Mouse (Mus musculus): ENCODE data around the gene Gkap1. TPM values are rescaled to one million over a fixed set of nuclear protein-coding genes. Genes with fewer than 3 reads are reported as not detected.
A peak's percentile ranks its signal among the peaks of the same experiment; 100 is the strongest.

The Gkap1 gene
- polyA plus RNA-seq, 1 experiment from 2014 or later: 36.5 TPM

- Histone ChIP-seq H3K27ac (no peak overlapping the region), H3K36me3 (ENCODE audit: inconsistent target) (no peaks in the 10 kb centered on the region), H3K4me3 (ENCODE audit: inconsistent target) (no peak overlapping the region), H3K79me2 (ENCODE audit: inconsistent target) (no peaks in the 10 kb centered on the region)
- WGBS (ENCODE audit: missing documents): 73% methylated on average over 4 of the region's 4 CpGs
These were observed 8.0 kb upstream of the Gkap1 start for GRCm38 (mm10) chr13:58283466-58283865.

- Histone ChIP-seq H3K79me2 (ENCODE audit: inconsistent target) (no peaks in the 10 kb centered on the region), H3K27ac (no peak overlapping the region), H3K36me3 (ENCODE audit: inconsistent target) (no peaks in the 10 kb centered on the region), H3K4me3 (ENCODE audit: inconsistent target) (no peak overlapping the region)
- 72% methylated on average over 4 of the region's 4 CpGs for whole genome bisulfite sequencing (ENCODE audit: missing documents)
These were observed 6.4 kb upstream of the Gkap1 start for GRCm38 (mm10) chr13:58281936-58282335.

- Histone ChIP-seq H3K4me3 (ENCODE audit: inconsistent target) (no peak overlapping the region), H3K27ac (no peak overlapping the region)
- WGBS (ENCODE audit: missing documents): 75% methylated on average over 3 of the region's 3 CpGs
These were observed 5.0 kb upstream of the Gkap1 start for GRCm38 (mm10) chr13:58280528-58280927.

GRCm38 (mm10) chr13:58276256-58276655, 757 bp upstream of the Gkap1 start:
- 86% methylated on average over 10 of the region's 10 CpGs for WGBS (ENCODE audit: missing documents)
- Histone ChIP-seq H3K36me3 (ENCODE audit: inconsistent target) (no peaks in the 10 kb centered on the region), H3K4me3 (ENCODE audit: inconsistent target) (no peak overlapping the region), H3K27ac (no peak overlapping the region), H3K79me2 (ENCODE audit: inconsistent target) (no peaks in the 10 kb centered on the region)

More at GRCm38 (mm10) chr13:58280528-58280927, 5.0 kb upstream of the Gkap1 start:
- H3K79me2 ChIP-seq (ENCODE audit: inconsistent target): no peaks in the 10 kb centered on the region
- H3K36me3 ChIP-seq (ENCODE audit: inconsistent target): no peaks in the 10 kb centered on the region

- no peak overlapping the region for H3K27ac ChIP-seq
- H3K79me2 ChIP-seq (ENCODE audit: inconsistent target): no peaks in the 10 kb centered on the region
- H3K36me3 ChIP-seq (ENCODE audit: inconsistent target): no peaks in the 10 kb centered on the region
- H3K4me3 ChIP-seq (ENCODE audit: inconsistent target): peak overlapping the region; percentile 23; the same call in 1 of the 2 replicates
- 48% methylated on average over 9 of the region's 9 CpGs for WGBS (ENCODE audit: missing documents)
These were observed 423 bp downstream of the Gkap1 start for GRCm38 (mm10) chr13:58275076-58275475.

GRCm38 (mm10) chr13:58274259-58274991, 1.1 kb downstream of the Gkap1 start:
- Histone ChIP-seq H3K79me2 (ENCODE audit: inconsistent target) (no peaks in the 10 kb centered on the region), H3K4me3 (ENCODE audit: inconsistent target) (peak overlapping the region; percentile 23), H3K36me3 (ENCODE audit: inconsistent target) (no peaks in the 10 kb centered on the region), H3K27ac (no peak overlapping the region)
- 1% methylated on average over 75 of the region's 84 CpGs for WGBS (ENCODE audit: missing documents)

- H3K79me2 ChIP-seq (ENCODE audit: inconsistent target): no peaks in the 10 kb centered on the region
- no peak overlapping the region for H3K27ac ChIP-seq
- under 1% methylated on average over 88 of the region's 115 CpGs for WGBS (ENCODE audit: missing documents)
- peak overlapping the region; percentile 19 for H3K4me3 ChIP-seq (ENCODE audit: inconsistent target)
- H3K36me3 ChIP-seq (ENCODE audit: inconsistent target): no peaks in the 10 kb centered on the region
These were observed 1.9 kb downstream of the Gkap1 start for GRCm38 (mm10) chr13:58273411-58274258.

- 87% methylated on average over 3 of the region's 3 CpGs for WGBS (ENCODE audit: missing documents)
- H3K27ac ChIP-seq: no peak overlapping the region
- 0 out of 2 replicates have a peak, but pooled peaks cover 3% of the 10 kb centered on the region for H3K36me3 ChIP-seq (ENCODE audit: inconsistent target)
- H3K79me2 ChIP-seq (ENCODE audit: inconsistent target): no peaks in the 10 kb centered on the region
- H3K4me3 ChIP-seq (ENCODE audit: inconsistent target): no peak overlapping the region
These were observed 8.6 kb downstream of the Gkap1 start for GRCm38 (mm10) chr13:58266864-58267263.

GRCm38 (mm10) chr13:58263546-58263945, 12.0 kb downstream of the Gkap1 start:
- Histone ChIP-seq H3K4me3 (ENCODE audit: inconsistent target) (no peak overlapping the region), H3K79me2 (ENCODE audit: inconsistent target) (no peaks in the 10 kb centered on the region), H3K27ac (no peak overlapping the region), H3K36me3 (ENCODE audit: inconsistent target) (0 out of 2 replicates have a peak, but pooled peaks cover 3% of the 10 kb centered on the region)
- 81% methylated on average over 8 of the region's 8 CpGs for WGBS (ENCODE audit: missing documents)

- Histone ChIP-seq H3K27ac (no peak overlapping the region), H3K36me3 (ENCODE audit: inconsistent target) (0 out of 2 replicates have a peak, but pooled peaks cover 3% of the 10 kb centered on the region), H3K4me3 (ENCODE audit: inconsistent target) (no peak overlapping the region), H3K79me2 (ENCODE audit: inconsistent target) (no peaks in the 10 kb centered on the region)
- WGBS (ENCODE audit: missing documents): 92% methylated on average over 4 of the region's 4 CpGs
These were observed 13.8 kb downstream of the Gkap1 start for GRCm38 (mm10) chr13:58261674-58262073.

GRCm38 (mm10) chr13:58253268-58253667, 22.2 kb downstream of the Gkap1 start:
- H3K36me3 ChIP-seq (ENCODE audit: inconsistent target): no peaks in the 10 kb centered on the region
- H3K27ac ChIP-seq: no peak overlapping the region
- H3K79me2 ChIP-seq (ENCODE audit: inconsistent target): no peaks in the 10 kb centered on the region
- H3K4me3 ChIP-seq (ENCODE audit: inconsistent target): no peak overlapping the region
- 100% methylated on average over 1 of the region's 1 CpGs for WGBS (ENCODE audit: missing documents)

GRCm38 (mm10) chr13:58248957-58249356, 26.5 kb downstream of the Gkap1 start:
- 88% methylated on average over 5 of the region's 5 CpGs for WGBS (ENCODE audit: missing documents)

GRCm38 (mm10) chr13:58236536-58236935, 39.0 kb downstream of the Gkap1 start:
- Histone ChIP-seq H3K27ac (no peak overlapping the region), H3K36me3 (ENCODE audit: inconsistent target) (no peaks in the 10 kb centered on the region), H3K4me3 (ENCODE audit: inconsistent target) (no peak overlapping the region), H3K79me2 (ENCODE audit: inconsistent target) (no peaks in the 10 kb centered on the region)
- WGBS (ENCODE audit: missing documents): 95% methylated on average over 7 of the region's 7 CpGs

More at GRCm38 (mm10) chr13:58248957-58249356, 26.5 kb downstream of the Gkap1 start:
- no peak overlapping the region for H3K27ac ChIP-seq
- H3K4me3 ChIP-seq (ENCODE audit: inconsistent target): no peak overlapping the region
- H3K36me3 ChIP-seq (ENCODE audit: inconsistent target): no peaks in the 10 kb centered on the region
- H3K79me2 ChIP-seq (ENCODE audit: inconsistent target): no peaks in the 10 kb centered on the region

GRCm38 (mm10) chr13:58232611-58233010, 42.9 kb downstream of the Gkap1 start:
- Histone ChIP-seq H3K79me2 (ENCODE audit: inconsistent target) (no peaks in the 10 kb centered on the region), H3K4me3 (ENCODE audit: inconsistent target) (no peak overlapping the region), H3K27ac (no peak overlapping the region), H3K36me3 (ENCODE audit: inconsistent target) (no peaks in the 10 kb centered on the region)
- WGBS (ENCODE audit: missing documents): 39% methylated on average over 5 of the region's 5 CpGs

- no peak overlapping the region for H3K4me3 ChIP-seq (ENCODE audit: inconsistent target)
- no peak overlapping the region for H3K27ac ChIP-seq
- no peaks in the 10 kb centered on the region for H3K79me2 ChIP-seq (ENCODE audit: inconsistent target)
- 97% methylated on average over 8 of the region's 8 CpGs for WGBS (ENCODE audit: missing documents)
- H3K36me3 ChIP-seq (ENCODE audit: inconsistent target): no peaks in the 10 kb centered on the region
These were observed 43.4 kb downstream of the Gkap1 start for GRCm38 (mm10) chr13:58232070-58232469.

All from macrophage (primary cell).